Mouse (Mus musculus) CH12.LX (cell line): Measurements from ENCODE around the gene Smtnl2. TPM values are rescaled to one million over a fixed set of nuclear protein-coding genes. Genes with fewer than 3 reads are reported as not detected.

Experiments used
- DNase-seq: peaks from one replicate; pipeline ENCODE4 v3.0.0-alpha.2; 2013; ENCODE audit errors: extremely low read depth
- H3K27ac ChIP-seq: 2 replicates; pipeline ENCODE4 v1.5.1; 2012; ENCODE audit warnings: low read depth, mild to moderate bottlenecking, control low read depth, moderate library complexity; ENCODE audit not compliant: insufficient read depth
- H3K27me3 ChIP-seq: replicated peaks from 2 replicates; pipeline ENCODE3; 2012; ENCODE audit warnings: inconsistent platforms
- H3K36me3 ChIP-seq, 2 experiments: replicated peaks in 1 of 2; 2 replicates each; pipeline versions ENCODE3 to v1.6.1; 2012; ENCODE audit warnings: inconsistent platforms in 1 of 2, low read length in 1 of 2, mild to moderate bottlenecking in 1 of 2, mixed read lengths in 1 of 2, moderate library complexity in 1 of 2; ENCODE audit not compliant: control insufficient read depth in 1 of 2, insufficient read depth in 1 of 2
- H3K4me1 ChIP-seq, 2 experiments: 2 replicates each; pipeline ENCODE4 v1.6.1; 2012; ENCODE audit warnings: inconsistent platforms in 1 of 2, moderate library complexity in 1 of 2; ENCODE audit not compliant: insufficient read depth in 2 of 2, control insufficient read depth in 1 of 2
- H3K4me2 ChIP-seq: 2 replicates; pipeline ENCODE4 v1.6.1; 2012; ENCODE audit warnings: low read depth, mild to moderate bottlenecking, control low read depth; ENCODE audit not compliant: poor library complexity, insufficient read depth, severe bottlenecking
- H3K4me3 ChIP-seq, 3 experiments: fragments of 150-350 bp in 1 of 3; sonication (generic) in 1 of 3; replicated peaks in 1 of 3; 2 replicates each; pipeline versions ENCODE3 to v1.5.1; 2011 to 2012; ENCODE audit warnings: low read depth in 2 of 3, low read length in 2 of 3, mild to moderate bottlenecking in 2 of 3, moderate library complexity in 2 of 3, control low read depth in 1 of 3, improper control_type of control experiment in 1 of 3, inconsistent platforms in 1 of 3, mixed read lengths in 1 of 3; ENCODE audit not compliant: poor library complexity in 1 of 3
- H3K79me2 ChIP-seq: replicated peaks from 2 replicates; pipeline ENCODE4 v1.6.1; 2012; ENCODE audit warnings: mild to moderate bottlenecking, moderate library complexity; ENCODE audit not compliant: control insufficient read depth, poor library complexity, insufficient read depth, severe bottlenecking; ENCODE audit errors: extremely low read depth
- H3K9ac ChIP-seq: 2 replicates; pipeline ENCODE4 v1.6.1; 2012; ENCODE audit warnings: low read depth, mild to moderate bottlenecking, control low read depth, moderate library complexity; ENCODE audit not compliant: insufficient read depth
- H3K9me3 ChIP-seq: replicated peaks from 2 replicates; pipeline ENCODE3; 2012; ENCODE audit warnings: low read length, inconsistent platforms, mixed read lengths
- BHLHE40 ChIP-seq: IDR thresholded peaks from 2 replicates; pipeline ENCODE4 v1.6.1; 2011; ENCODE audit warnings: mild to moderate bottlenecking, low read depth, low read length, improper control_type of control experiment
- CHD2 ChIP-seq: IDR thresholded peaks from 2 replicates; pipeline ENCODE4 v1.6.1; 2011; ENCODE audit warnings: low read length, improper control_type of control experiment
- E2F4 ChIP-seq: IDR thresholded peaks from 2 replicates; pipeline ENCODE4 v1.6.1; 2011; ENCODE audit warnings: low read depth, low read length, improper control_type of control experiment; ENCODE audit not compliant: insufficient replicate concordance
- EP300 ChIP-seq: IDR thresholded peaks from 2 replicates; pipeline ENCODE4 v1.6.1; 2011; ENCODE audit warnings: low read length, improper control_type of control experiment
- ETS1 ChIP-seq: conservative IDR thresholded peaks from 2 replicates; pipeline ENCODE4 v1.6.1; 2012; ENCODE audit warnings: low read depth, mild to moderate bottlenecking, inconsistent platforms, low read length, improper control_type of control experiment, moderate library complexity
- GABPA ChIP-seq: IDR thresholded peaks from 2 replicates; pipeline ENCODE4 v1.6.1; 2012; ENCODE audit warnings: low read depth, low read length, improper control_type of control experiment, inconsistent platforms; ENCODE audit not compliant: insufficient replicate concordance
- IRF4 ChIP-seq: IDR thresholded peaks from 2 replicates; pipeline ENCODE4 v1.6.1; 2014; ENCODE audit warnings: low read depth, mild to moderate bottlenecking, inconsistent platforms, low read length, improper control_type of control experiment
- JUND ChIP-seq: conservative IDR thresholded peaks from 2 replicates; pipeline ENCODE4 v1.6.1; 2011; ENCODE audit warnings: low read depth, low read length, improper control_type of control experiment
- KAT2A ChIP-seq: IDR thresholded peaks from 2 replicates; pipeline ENCODE4 v1.6.1; 2012; ENCODE audit warnings: low read length, improper control_type of control experiment, inconsistent platforms; ENCODE audit not compliant: insufficient replicate concordance
- MAZ ChIP-seq: IDR thresholded peaks from 2 replicates; pipeline ENCODE4 v1.6.1; 2012; ENCODE audit warnings: low read depth, mild to moderate bottlenecking, inconsistent platforms, low read length, improper control_type of control experiment, moderate library complexity
- NELFE ChIP-seq: IDR thresholded peaks from 2 replicates; pipeline ENCODE4 v1.6.1; 2011; ENCODE audit warnings: low read depth, low read length, improper control_type of control experiment
- NRF1 ChIP-seq: IDR thresholded peaks from 2 replicates; pipeline ENCODE4 v1.6.1; 2014; ENCODE audit warnings: low read depth, mild to moderate bottlenecking, inconsistent platforms, low read length, improper control_type of control experiment, moderate library complexity
- PAX5 ChIP-seq: IDR thresholded peaks from 2 replicates; pipeline ENCODE4 v1.6.1; 2012; ENCODE audit warnings: low read length, inconsistent platforms, mixed read lengths
- POLR2AphosphoS2 ChIP-seq: IDR thresholded peaks from 2 replicates; pipeline ENCODE4 v1.6.1; 2011; ENCODE audit warnings: low read depth, low read length, improper control_type of control experiment
- SMC3 ChIP-seq: IDR thresholded peaks from 2 replicates; pipeline ENCODE4 v1.6.1; 2011; ENCODE audit warnings: low read depth, low read length, improper control_type of control experiment
- TCF12 ChIP-seq: IDR thresholded peaks from 2 replicates; pipeline ENCODE4 v1.6.1; 2014; ENCODE audit warnings: low read depth, mild to moderate bottlenecking, inconsistent platforms, low read length, improper control_type of control experiment
- UBTF ChIP-seq: IDR thresholded peaks from 2 replicates; pipeline ENCODE4 v1.6.1; 2012; ENCODE audit warnings: low read depth, mild to moderate bottlenecking, inconsistent platforms, low read length, improper control_type of control experiment, moderate library complexity
- USF2 ChIP-seq: conservative IDR thresholded peaks from 2 replicates; pipeline ENCODE4 v1.6.1; 2011; ENCODE audit warnings: low read depth, low read length, improper control_type of control experiment
- ZNF384 ChIP-seq: IDR thresholded peaks from 2 replicates; pipeline ENCODE4 v1.6.1; 2012; ENCODE audit warnings: low read depth, low read length, improper control_type of control experiment, inconsistent platforms
- dilution Hi-C: fragments of 300-500 bp; cut with MboI; formaldehyde crosslinking; loops from 2 replicates; pipeline ENCODE4 v1.14.3; 2020; ENCODE audit warnings: low sequenced_read_pairs; ENCODE audit not compliant: extremely low pct_unique_long_range_greater_than_20kb, extremely low pct_ligation_motif_present
- in situ Hi-C: fragments of 300-500 bp; cut with MboI; formaldehyde crosslinking; loops from 3 replicates; pipeline ENCODE4 v1.14.3; 2019; ENCODE audit warnings: low sequenced_read_pairs, low pct_ligation_motif_present, low pct_unique_long_range_greater_than_20kb, mixed read lengths
- polyA plus RNA-seq: library from polyadenylated mRNA; unstranded; fragments of >175 nt; gene quantifications from 2 replicates; pipeline ENCODE4 v1.2.1, GENCODE M21; 2012; ENCODE audit warnings: low read depth; ENCODE audit not compliant: insufficient read length
- total RNA-seq, 2 experiments: library from RNA; depleted of rRNA; stranded (reverse); fragments of 300-350 nt in 1 of 2; fragments of >200 nt in 1 of 2; gene quantifications; 2 replicates each; pipeline ENCODE4 v1.2.3; 2012 to 2014

The Smtnl2 gene
- total and polyA plus RNA-seq, 3 experiments: 0.47 TPM; not detected in 1

GRCm38 (mm10) chr11:72423686-72424085 is 12.2 kb upstream of the Smtnl2 start:
- H3K36me3 ChIP-seq: no peaks in the 10 kb centered on the region
- H3K4me1 ChIP-seq: peaks cover 0 to 5% of the 10 kb centered on the region in 2 experiments; a peak in 1 of 4 replicates
- no peaks in the 10 kb centered on the region for H3K79me2 ChIP-seq
- in situ Hi-C loops: loop anchor here (5.0 kb wide), 1 partner anchor 81 kb away; no protein-coding TSS in a partner anchor
- DNase-seq: no peak
- no peak overlapping the region for H3K4me2 ChIP-seq
- H3K27me3 ChIP-seq: peaks cover 13% of the 10 kb centered on the region
- peaks cover 12% of the 10 kb centered on the region for H3K9me3 ChIP-seq
- H3K9ac ChIP-seq: no peak overlapping the region
- dilution Hi-C loops: no loop called here
- no peak overlapping the region for H3K4me3 ChIP-seq
- TF ChIP-seq UBTF (no peak), KAT2A (no peak), ZNF384 (no peak), NELFE (no peak), CHD2 (no peak), E2F4 (no peak), IRF4 (no peak), EP300 (no peak), SMC3 (no peak), TCF12 (no peak), NRF1 (no peak), MAZ (no peak)
- H3K27ac ChIP-seq: no peak overlapping the region

DNA sequence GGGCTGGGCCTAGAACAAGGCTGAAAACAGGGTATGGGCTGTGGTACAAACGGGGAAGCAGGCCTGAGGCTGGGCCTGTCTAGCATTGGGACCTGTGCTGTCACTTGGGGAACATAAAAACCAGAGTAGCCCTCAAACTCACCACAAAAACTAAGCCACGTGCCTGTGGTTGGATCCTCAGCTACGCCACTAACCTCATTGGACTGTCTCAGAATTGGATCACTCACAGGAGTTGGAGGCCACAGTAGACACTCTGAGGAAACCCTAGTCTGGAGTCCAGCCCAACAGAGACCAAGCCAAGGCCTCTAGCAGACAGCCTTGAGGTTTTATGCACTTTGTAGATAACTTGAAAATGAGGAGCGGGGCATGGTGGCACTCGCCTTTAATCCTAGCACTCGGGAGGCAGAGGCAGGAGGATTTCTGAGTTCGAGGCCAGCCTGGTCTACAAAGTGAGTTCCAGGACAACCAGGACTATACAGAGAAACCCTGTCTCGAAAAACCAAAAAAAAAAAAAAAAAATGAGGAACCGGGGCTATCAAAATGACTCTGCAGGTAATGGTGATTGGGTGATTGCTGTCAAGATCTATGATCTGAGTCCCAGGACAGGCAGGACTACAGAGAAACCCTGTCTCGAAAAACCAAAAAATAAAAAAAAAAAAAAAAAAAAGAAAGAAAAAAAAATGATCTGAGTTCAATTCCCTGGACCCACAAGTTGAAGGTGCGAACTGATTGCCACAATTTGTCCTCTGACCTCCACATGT is 10.2 kb upstream of the Smtnl2 start:
- no peak for DNase-seq
- Histone ChIP-seq H3K79me2 (no peaks in the 10 kb centered on the region), H3K4me2 (no peak overlapping the region), H3K36me3 (no peaks in the 10 kb centered on the region), H3K27me3 (peaks cover 18% of the 10 kb centered on the region), H3K9me3 (peaks cover 5% of the 10 kb centered on the region), H3K4me3 (no peak overlapping the region), H3K9ac (no peak overlapping the region), H3K4me1 (peaks cover 0 to 13% of the 10 kb centered on the region in 2 experiments; a peak in 2 of 4 replicates), H3K27ac (no peak overlapping the region)
- in situ Hi-C loops (loop anchor here (5.0 kb wide), 1 partner anchor 79 kb away; no protein-coding TSS in a partner anchor), dilution Hi-C loops (no loop called here)
- TF ChIP-seq EP300 (peak; percentile 54), JUND (no peak), IRF4 (peak; percentile 74), BHLHE40 (peak; percentile 87), UBTF (no peak), ZNF384 (peak; percentile 89), TCF12 (no peak), USF2 (no peak), POLR2AphosphoS2 (no peak), GABPA (no peak), PAX5 (no peak), ETS1 (no peak), NRF1 (no peak)
